Mouse (Mus musculus) CD4-positive, CD25-positive, alpha-beta regulatory T cell, adult 4 months (primary cell): ENCODE measurements around the gene Atp13a1. TPM values are rescaled to one million over a fixed set of nuclear protein-coding genes. Genes with fewer than 3 reads are reported as not detected.

Experiments used
- ATAC-seq: one replicate; pipeline ENCODE4 v1.8.0; 2017
- polyA plus RNA-seq, 2 experiments: library from polyadenylated mRNA; unstranded; fragments of 100-300 nt; shearing (Covaris generic); gene quantifications; one replicate each; pipeline ENCODE4 v1.2.1; 2017

The Atp13a1 gene
- polyA plus RNA-seq: 10 to 100 TPM; 20.4 to 28.0 TPM

- peak; percentile 97 for ATAC-seq
Measured at GRCm38 (mm10) chr8:69790773-69791367, at the start of gene Atp13a1, which contains the start of gene Zfp866. Gene Atp13a1, plus strand, starts transcription at chr8:69791163. Gene Zfp866, minus strand, starts transcription at chr8:69791178.

- no peak for ATAC-seq
Measured at GRCm38 (mm10) chr8:69741231-69741630, 49.7 kb upstream of the Atp13a1 start.

GRCm38 (mm10) chr8:69749544-69750454 is 41.2 kb upstream of the Atp13a1 start, which contains the start of gene Zfp963:
Gene Zfp963, minus strand, starts transcription at chr8:69749970.
- ATAC-seq: peak; percentile 93

GRCm38 (mm10) chr8:69752437-69752836 is 38.5 kb upstream of the Atp13a1 start:
- no peak for ATAC-seq

GRCm38 (mm10) chr8:69758316-69758715 is 32.6 kb upstream of the Atp13a1 start:
- ATAC-seq: no peak

- no peak for ATAC-seq
Measured at GRCm38 (mm10) chr8:69761814-69762445, 29.0 kb upstream of the Atp13a1 start.

GRCm38 (mm10) chr8:69771221-69771620 is 19.7 kb upstream of the Atp13a1 start:
- no peak for ATAC-seq

- no peak for ATAC-seq
Measured at GRCm38 (mm10) chr8:69772106-69772505, 18.9 kb upstream of the Atp13a1 start.

GRCm38 (mm10) chr8:69774503-69775148 is 16.3 kb upstream of the Atp13a1 start, which contains the start of gene Gm20422:
Gene Gm20422, minus strand, starts transcription at chr8:69774886.
- peak; percentile 99 for ATAC-seq

GRCm38 (mm10) chr8:69775149-69775534 is 15.8 kb upstream of the Atp13a1 start:
- ATAC-seq: no peak

- no peak for ATAC-seq
Measured at GRCm38 (mm10) chr8:69777111-69777510, 13.9 kb upstream of the Atp13a1 start.

- ATAC-seq: no peak
Measured at GRCm38 (mm10) chr8:69789105-69789504, 1.9 kb upstream of the Atp13a1 start.

GRCm38 (mm10) chr8:69789731-69790130 is 1.2 kb upstream of the Atp13a1 start:
- no peak for ATAC-seq

GRCm38 (mm10) chr8:69790364-69790763 is 599 bp upstream of the Atp13a1 start:
- no peak for ATAC-seq

- peak; percentile 35 for ATAC-seq
Measured at GRCm38 (mm10) chr8:69791415-69792068, 579 bp downstream of the Atp13a1 start.

- no peak for ATAC-seq
Measured at GRCm38 (mm10) chr8:69793666-69794065, 2.7 kb downstream of the Atp13a1 start.

- ATAC-seq: no peak
Measured at GRCm38 (mm10) chr8:69794096-69794495, 3.1 kb downstream of the Atp13a1 start.

GRCm38 (mm10) chr8:69794901-69795300 is 3.9 kb downstream of the Atp13a1 start:
- no peak for ATAC-seq

GRCm38 (mm10) chr8:69796721-69797345 is 5.9 kb downstream of the Atp13a1 start:
- ATAC-seq: no peak

GRCm38 (mm10) chr8:69797661-69798060 is 6.7 kb downstream of the Atp13a1 start:
- ATAC-seq: no peak

- no peak for ATAC-seq
Measured at GRCm38 (mm10) chr8:69799261-69799660, 8.3 kb downstream of the Atp13a1 start.

- no peak for ATAC-seq
Measured at GRCm38 (mm10) chr8:69799946-69800345, 9.0 kb downstream of the Atp13a1 start.
